Mouse (Mus musculus) left cerebral cortex, postnatal 10 days (tissue): ENCODE measurements around the gene Ell2. TPM values are rescaled to one million over a fixed set of nuclear protein-coding genes. Genes with fewer than 3 reads are reported as not detected.

Experiments used
- DNase-seq, 2 experiments: peaks; one replicate each; pipeline ENCODE4 v3.0.0; 2021 to 2022; ENCODE audit warnings: low spot score in 2 of 2, mixed read lengths in 1 of 2; ENCODE audit errors: extremely low spot score in 1 of 2
- intact Hi-C: fragments of 180-260 bp; cut with DNase I; formaldehyde crosslinking; loops from one replicate; pipeline ENCODE4 v1.15.1; 2025
- total RNA-seq, 2 experiments: library from RNA; stranded (reverse); gene quantifications; 2 replicates each; pipeline ENCODE4 v1.2.3; 2021

Gene Ell2
- total RNA-seq, 2 experiments from 2014 or later: 26.0 to 34.8 TPM

- intact Hi-C loops: no loop called here
- no peak for DNase-seq
Measured at GRCm38 (mm10) chr13:75726569-75727373, 20.2 kb downstream of the Ell2 start.

- intact Hi-C loops: no loop called here
- no peak for DNase-seq
Measured at GRCm38 (mm10) chr13:75727932-75728331, 21.4 kb downstream of the Ell2 start.

- no peak for DNase-seq
- intact Hi-C loops: no loop called here
Measured at GRCm38 (mm10) chr13:75729834-75730233, 23.3 kb downstream of the Ell2 start.

GRCm38 (mm10) chr13:75730717-75731116 lies 24.2 kb downstream of the Ell2 start:
- DNase-seq: no peak
- intact Hi-C loops: no loop called here

- intact Hi-C loops: no loop called here
Measured at GRCm38 (mm10) chr13:75733594-75734161, 27.1 kb downstream of the Ell2 start.

GRCm38 (mm10) chr13:75734231-75734630 lies 27.7 kb downstream of the Ell2 start:
- no peak for DNase-seq
- intact Hi-C loops: no loop called here

More at GRCm38 (mm10) chr13:75733594-75734161, 27.1 kb downstream of the Ell2 start:
- DNase-seq: no peak

GRCm38 (mm10) chr13:75735606-75736005 lies 29.0 kb downstream of the Ell2 start:
- intact Hi-C loops: no loop called here

GRCm38 (mm10) chr13:75737991-75738390 lies 31.4 kb downstream of the Ell2 start:
- DNase-seq: no peak
- intact Hi-C loops: no loop called here

More at GRCm38 (mm10) chr13:75735606-75736005, 29.0 kb downstream of the Ell2 start:
- no peak for DNase-seq

- intact Hi-C loops: no loop called here
- DNase-seq: no peak
Measured at GRCm38 (mm10) chr13:75738536-75738935, 32.0 kb downstream of the Ell2 start.

- DNase-seq: no peak
- intact Hi-C loops: no loop called here
Measured at GRCm38 (mm10) chr13:75738957-75739356, 32.4 kb downstream of the Ell2 start.

GRCm38 (mm10) chr13:75740018-75740417 lies 33.5 kb downstream of the Ell2 start:
- intact Hi-C loops: no loop called here

GRCm38 (mm10) chr13:75741119-75741518 lies 34.6 kb downstream of the Ell2 start:
- no peak for DNase-seq
- intact Hi-C loops: no loop called here

More at GRCm38 (mm10) chr13:75740018-75740417, 33.5 kb downstream of the Ell2 start:
- no peak for DNase-seq

GRCm38 (mm10) chr13:75741736-75742729 lies 35.5 kb downstream of the Ell2 start:
- DNase-seq: no peak
- intact Hi-C loops: no loop called here

- intact Hi-C loops: no loop called here
- DNase-seq: no peak
Measured at GRCm38 (mm10) chr13:75742970-75743369, 36.4 kb downstream of the Ell2 start.

- intact Hi-C loops: no loop called here
Measured at GRCm38 (mm10) chr13:75744065-75744464, 37.5 kb downstream of the Ell2 start.

GRCm38 (mm10) chr13:75745328-75745727 lies 38.8 kb downstream of the Ell2 start:
- DNase-seq: no peak
- intact Hi-C loops: no loop called here

More at GRCm38 (mm10) chr13:75744065-75744464, 37.5 kb downstream of the Ell2 start:
- no peak for DNase-seq

GRCm38 (mm10) chr13:75747265-75747664 lies 40.7 kb downstream of the Ell2 start:
- intact Hi-C loops: no loop called here
- no peak for DNase-seq

- DNase-seq: no peak
- intact Hi-C loops: no loop called here
Measured at GRCm38 (mm10) chr13:75748685-75749084, 42.1 kb downstream of the Ell2 start.

GRCm38 (mm10) chr13:75750785-75751184 lies 44.2 kb downstream of the Ell2 start:
- no peak for DNase-seq
- intact Hi-C loops: no loop called here
